Mouse (Mus musculus): ENCODE measurements around the gene Sdk2. TPM values are rescaled to one million over a fixed set of nuclear protein-coding genes. Genes with fewer than 3 reads are reported as not detected.
A peak's percentile ranks its signal among the peaks of the same experiment; 100 is the strongest.

Gene Sdk2
- total RNA-seq, 2 experiments from 2014 or later: 2.0 to 2.2 TPM

- DNase-seq: no peak
- intact Hi-C loops (cut with DNase I): no loop called here
These were observed 336.9 kb downstream of the Sdk2 start for GRCm38 (mm10) chr11:113729917-113730316.

DNA sequence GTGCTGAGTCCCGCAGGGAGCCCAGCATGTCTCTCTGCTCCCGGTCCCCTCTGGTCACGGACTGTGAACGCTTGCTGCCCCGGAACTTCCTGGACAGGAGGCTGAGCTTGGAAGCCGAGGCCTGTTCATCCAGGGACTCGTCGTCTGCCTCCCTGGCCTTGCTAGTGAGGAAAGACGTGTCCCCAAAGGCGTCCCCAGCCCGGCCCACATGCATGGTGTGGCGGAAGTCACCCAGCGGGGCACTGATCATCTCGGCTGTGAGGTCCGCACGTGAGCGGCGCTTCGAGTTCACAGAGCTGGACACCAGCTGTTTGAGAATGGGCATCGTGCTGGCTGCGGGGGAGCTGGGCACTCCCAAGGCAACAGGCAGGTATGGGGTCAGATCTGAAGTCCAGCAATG, 337.6 kb downstream of the Sdk2 start:
- intact Hi-C loops (cut with DNase I): no loop called here
- peak in 1 of 2 experiments; percentile 16 for DNase-seq

- no peak for DNase-seq
- intact Hi-C loops (cut with DNase I): no loop called here
These were observed 338.9 kb downstream of the Sdk2 start for GRCm38 (mm10) chr11:113727992-113728391.

GRCm38 (mm10) chr11:113726994-113727888, 339.6 kb downstream of the Sdk2 start:
- intact Hi-C loops (cut with DNase I): no loop called here
- no peak for DNase-seq
